Mouse (Mus musculus): ENCODE results near the gene Zfp366.

DNA sequence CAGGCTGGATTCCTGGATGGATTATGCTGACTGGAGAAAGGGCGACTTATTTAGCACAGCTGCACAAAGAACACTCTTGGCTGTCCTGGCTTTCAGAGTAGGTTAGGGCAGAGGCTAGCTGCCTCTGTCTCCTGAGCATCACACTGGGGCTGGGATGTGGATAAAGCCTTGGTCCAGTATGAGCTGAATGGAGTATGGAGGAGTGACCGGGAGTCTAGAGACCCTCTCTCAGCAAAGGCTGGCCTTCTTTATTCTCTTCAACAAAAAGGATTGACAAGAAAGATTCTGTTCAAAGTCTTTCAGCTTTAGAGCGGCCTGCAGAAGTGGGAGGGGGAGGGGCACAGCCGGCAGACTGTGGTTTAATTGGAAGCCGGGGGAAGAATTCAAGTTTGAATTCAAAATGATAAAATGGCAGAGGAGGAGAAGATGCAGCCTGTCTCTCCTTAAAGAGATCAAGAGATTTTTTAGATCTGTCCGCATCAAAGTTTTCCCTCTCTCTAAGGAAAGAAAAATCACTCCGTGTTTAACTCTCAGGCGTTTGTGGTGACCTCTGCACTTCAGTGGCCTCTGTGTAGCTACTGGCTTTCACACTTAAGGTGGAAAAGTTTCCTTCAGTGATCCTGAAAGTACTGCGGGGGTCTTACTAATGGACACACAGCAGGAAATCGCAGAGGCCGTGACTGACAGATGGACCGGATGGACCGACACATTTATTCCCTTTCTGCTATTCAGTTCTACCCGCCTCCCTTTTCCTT, 34.9 kb upstream of the Zfp366 start:
- no peak for TF ChIP-seq CTCF (IDR thresholded peaks at IDR 0.05; ENCODE audit: control insufficient read depth, insufficient read depth, low read length)
- TF ChIP-seq POLR2A (IDR thresholded peaks at IDR 0.05; ENCODE audit: borderline replicate concordance, control insufficient read depth, low read depth, low read length): no peak

All from bone marrow, adult 2 months (tissue).